Mouse (Mus musculus) small intestine, adult 2 months (tissue): ENCODE data around the gene Best1. TPM values are rescaled to one million over a fixed set of nuclear protein-coding genes. Genes with fewer than 3 reads are reported as not detected.
A peak's percentile ranks its signal among the peaks of the same experiment; 100 is the strongest.

Source experiments
- H3K27ac ChIP-seq: fragments of 200-500 bp; 2 replicates; pipeline ENCODE4 v1.5.1; 2012; ENCODE audit warnings: low read depth, low read length, control low read depth, inconsistent platforms; ENCODE audit not compliant: insufficient read depth
- H3K27me3 ChIP-seq: fragments of 200-500 bp; 2 replicates; pipeline ENCODE4 v1.6.1; 2012; ENCODE audit warnings: mild to moderate bottlenecking, moderate library complexity, low read length, inconsistent platforms; ENCODE audit not compliant: control insufficient read depth, insufficient read depth
- H3K36me3 ChIP-seq: fragments of 200-500 bp; 2 replicates; pipeline ENCODE4 v1.6.1; 2012; ENCODE audit warnings: mild to moderate bottlenecking, low read length, control low read depth, inconsistent platforms; ENCODE audit not compliant: control insufficient read depth, insufficient read depth
- H3K4me1 ChIP-seq: fragments of 200-500 bp; 2 replicates; pipeline ENCODE4 v1.6.1; 2012; ENCODE audit warnings: low read length, inconsistent platforms, mixed read lengths; ENCODE audit not compliant: control insufficient read depth, insufficient read depth, insufficient read length
- H3K4me3 ChIP-seq: fragments of 200-500 bp; 2 replicates; pipeline ENCODE4 v1.5.1; 2012; ENCODE audit warnings: low read depth, mild to moderate bottlenecking, control low read depth, inconsistent platforms, low read length, moderate library complexity
- CTCF ChIP-seq: fragments of 200-500 bp; IDR thresholded peaks from 2 replicates; pipeline ENCODE4 v1.5.1; 2012; ENCODE audit warnings: low read depth, mild to moderate bottlenecking, control low read depth, inconsistent platforms, low read length, moderate library complexity, mixed read lengths; ENCODE audit not compliant: insufficient replicate concordance, insufficient read length; ENCODE audit errors: extremely low read depth
- POLR2A ChIP-seq: fragments of 200-500 bp; IDR thresholded peaks from 2 replicates; pipeline ENCODE4 v1.6.1; 2012; ENCODE audit warnings: low read depth, mild to moderate bottlenecking, control low read depth, inconsistent platforms, low read length, moderate library complexity
- WGBS: fragments of 180-500 bp; shearing (Covaris S2); methylation state at CpG from one replicate; pipeline ENCODE4 v1.1.7; 2018; 5-methylcytosine and 5-hydroxymethylcytosine counted together
- polyA plus RNA-seq: library from polyadenylated mRNA; depleted of rRNA; stranded (reverse); fragments of >200 nt; gene quantifications from 2 replicates; pipeline ENCODE4 v1.2.3, GENCODE M21; 2012

Gene Best1
- polyA plus RNA-seq, 1 experiment = 0.09 TPM

GRCm38 (mm10) chr19:10023304-10023758, 21.9 kb upstream of the Best1 start:
- Histone ChIP-seq H3K27me3 (no peaks in the 10 kb centered on the region), H3K36me3 (no peaks in the 10 kb centered on the region), H3K4me1 (peaks cover 2% of the 10 kb centered on the region), H3K27ac (no peak overlapping the region), H3K4me3 (no peak overlapping the region)
- TF ChIP-seq POLR2A = no peak
- no peak for TF ChIP-seq CTCF
- WGBS = 73% methylated on average over 9 of the region's 9 CpGs

- no peak overlapping the region for H3K4me3 ChIP-seq
- TF ChIP-seq CTCF (peak; percentile 42; the same call in 1 of the 2 replicates), POLR2A (no peak)
- no peaks in the 10 kb centered on the region for H3K27me3 ChIP-seq
- H3K27ac ChIP-seq = no peak overlapping the region
- no peaks in the 10 kb centered on the region for H3K36me3 ChIP-seq
- peaks cover 4% of the 10 kb centered on the region for H3K4me1 ChIP-seq
- WGBS = 70% methylated on average over 5 of the region's 5 CpGs
These were observed 21.2 kb upstream of the Best1 start for GRCm38 (mm10) chr19:10022414-10023303.

GRCm38 (mm10) chr19:10021981-10022380, 20.5 kb upstream of the Best1 start:
- no peaks in the 10 kb centered on the region for H3K36me3 ChIP-seq
- peaks cover 4% of the 10 kb centered on the region for H3K4me1 ChIP-seq
- 86% methylated on average over 2 of the region's 2 CpGs for WGBS
- H3K27ac ChIP-seq = no peak overlapping the region
- H3K27me3 ChIP-seq = no peaks in the 10 kb centered on the region
- H3K4me3 ChIP-seq = no peak overlapping the region
- TF ChIP-seq CTCF (no peak), POLR2A (no peak)

- H3K4me3 ChIP-seq = peak overlapping the region; percentile 40
- WGBS = 84% methylated on average over 4 of the region's 4 CpGs
- H3K27me3 ChIP-seq = no peaks in the 10 kb centered on the region
- TF ChIP-seq CTCF = no peak
- TF ChIP-seq POLR2A = no peak
- H3K4me1 ChIP-seq = peaks cover 14% of the 10 kb centered on the region
- H3K27ac ChIP-seq = no peak overlapping the region
- no peaks in the 10 kb centered on the region for H3K36me3 ChIP-seq
These were observed 17.9 kb upstream of the Best1 start for GRCm38 (mm10) chr19:10019214-10019760.

- peak overlapping the region; percentile 62 for H3K4me3 ChIP-seq
- H3K4me1 ChIP-seq = peaks cover 16% of the 10 kb centered on the region
- no peak overlapping the region for H3K27ac ChIP-seq
- H3K36me3 ChIP-seq = no peaks in the 10 kb centered on the region
- 1% methylated on average over 3 of the region's 3 CpGs for WGBS
- TF ChIP-seq POLR2A = no peak
- TF ChIP-seq CTCF = no peak
- no peaks in the 10 kb centered on the region for H3K27me3 ChIP-seq
These were observed 17.0 kb upstream of the Best1 start for GRCm38 (mm10) chr19:10018527-10018818.

GRCm38 (mm10) chr19:10017637-10018526, 16.4 kb upstream of the Best1 start:
- no peak for TF ChIP-seq POLR2A
- TF ChIP-seq CTCF = no peak
- H3K4me1 ChIP-seq = peaks cover 16% of the 10 kb centered on the region
- H3K27me3 ChIP-seq = no peaks in the 10 kb centered on the region
- H3K36me3 ChIP-seq = no peaks in the 10 kb centered on the region
- WGBS = 9% methylated on average over 44 of the region's 44 CpGs
- H3K27ac ChIP-seq = no peak overlapping the region
- H3K4me3 ChIP-seq = peak overlapping the region; percentile 62
